In the genomic region with DNA sequence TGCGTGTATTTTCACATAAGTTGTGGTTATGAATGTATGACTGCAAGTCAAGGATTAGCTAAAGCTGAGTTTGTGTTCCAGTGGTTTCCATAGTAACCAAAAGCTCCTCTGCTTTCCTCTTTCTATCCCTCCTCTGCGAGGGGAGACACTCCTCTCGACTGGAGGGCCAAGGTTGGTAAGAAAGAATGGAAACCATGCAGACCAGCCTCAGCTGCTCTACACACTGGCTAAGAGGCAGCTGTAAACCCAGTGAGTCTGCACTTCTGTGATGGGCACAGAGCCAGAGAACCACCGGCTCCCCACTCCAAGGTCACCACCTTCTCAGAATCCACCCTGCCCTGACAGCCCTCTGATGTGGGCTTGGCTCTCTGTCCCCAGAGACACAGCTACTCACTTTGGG, we compare ENCODE assay signal across 13 mouse cellular contexts. TPM values are rescaled to one million over a fixed set of nuclear protein-coding genes. Genes with fewer than 3 reads are reported as not detected.
DNase-seq lines count a peak whose midpoint lies in the region; ATAC-seq lines count a peak whose summit lies in the region.
"Had no signal": no experiment of that assay in that cellular context is flagged by ENCODE, and none has a peak within 500 bp of the region (broad histone marks: within the 10 kb centered on the region; RNA-seq: fewer than 3 reads in every experiment).

No protein-coding gene starts in this region.

- no peaks in the 10 kb centered on the region for H3K27me3 ChIP-seq in embryonic facial prominence, embryonic 15.5 days
- no peaks in the 10 kb centered on the region for H3K27me3 ChIP-seq in liver, embryonic 11.5 days (replicated peaks; ENCODE audit: control insufficient read depth, insufficient read depth, low read length)

- 38% methylated on average over 4 of the region's 4 CpGs for WGBS in embryonic facial prominence, embryonic 15.5 days
- 64% methylated on average over 4 of the region's 4 CpGs for WGBS in liver, embryonic 11.5 days

- no peak overlapping the region for H3K4me2 ChIP-seq in embryonic facial prominence, embryonic 15.5 days (replicated peaks)
- no peak overlapping the region for H3K4me2 ChIP-seq in liver, embryonic 11.5 days

- H3K9me3 ChIP-seq in embryonic facial prominence, embryonic 15.5 days (replicated peaks), result 0 out of 2 replicates have a peak, but pooled peaks cover 4% of the 10 kb centered on the region
- H3K9me3 ChIP-seq in liver, embryonic 11.5 days (ENCODE audit: control insufficient read depth, low read length), result no peaks in the 10 kb centered on the region
- H3K9me3 ChIP-seq: G1E had no signal

- no peak overlapping the region for H3K9ac ChIP-seq in embryonic facial prominence, embryonic 15.5 days
- H3K9ac ChIP-seq in liver, embryonic 11.5 days (ENCODE audit: low read depth, low read length), result no peak overlapping the region

- peaks cover 9% of the 10 kb centered on the region; the same call in 1 of the 2 replicates for H3K4me1 ChIP-seq in embryonic facial prominence, embryonic 15.5 days
- H3K4me1 ChIP-seq in liver, embryonic 11.5 days (replicated peaks; ENCODE audit: control insufficient read depth, insufficient read depth, low read length), result no peaks in the 10 kb centered on the region

- no peaks in the 10 kb centered on the region for H3K36me3 ChIP-seq in embryonic facial prominence, embryonic 15.5 days
- no peaks in the 10 kb centered on the region for H3K36me3 ChIP-seq in liver, embryonic 11.5 days (ENCODE audit: control insufficient read depth, insufficient read depth, low read length)
- H3K36me3 ChIP-seq: G1E had no signal

- no peak overlapping the region for H3K27ac ChIP-seq in embryonic facial prominence, embryonic 15.5 days (replicated peaks)
- H3K27ac ChIP-seq in liver, embryonic 11.5 days (ENCODE audit: low read depth, low read length), result no peak overlapping the region
- H3K27ac ChIP-seq: macrophage had no signal

- intact Hi-C loops in heart, postnatal 25 days (cut with DNase I), result no loop called here

- peak; percentile 93 for DNase-seq in heart, adult 11 months
- no peak for DNase-seq in heart, postnatal 25 days (ENCODE audit: low spot score)
- DNase-seq in ES-CJ7 (ENCODE audit: low read depth, low spot score), result peak; percentile 55
- peak; percentile 79 for DNase-seq in heart, postnatal 4 days
- no peak for DNase-seq in spleen, postnatal 4 days (ENCODE audit: low spot score in 2 of 2)
- no peak for DNase-seq in liver, embryonic 11.5 days (ENCODE audit: low spot score)
- no peak for DNase-seq in cerebellum, adult 18-20 months
- DNase-seq: kidney, adult 18-20 months; layer of hippocampus, postnatal 36 days; thymus, adult 18-20 months had no signal

- H3K4me3 ChIP-seq in embryonic facial prominence, embryonic 15.5 days (replicated peaks), result no peak overlapping the region
- H3K4me3 ChIP-seq in liver, embryonic 11.5 days (ENCODE audit: low read depth, low read length), result no peak overlapping the region

- 0 out of 2 replicates have a peak, but pooled peaks have one; percentile 32 for ATAC-seq in embryonic facial prominence, embryonic 15.5 days (ENCODE audit: insufficient number of reproducible peaks, low FRiP score, low TSS enrichment, low read depth)
- ATAC-seq in liver, embryonic 11.5 days (replicated peaks; ENCODE audit: low FRiP score), result no peak

RNA-seq across cellular contexts. Expression of a gene that starts 28.3 kb away (rescaled TPM):
- total RNA-seq in heart, postnatal 25 days (2021), result 1 to 10 TPM; 3.2 to 3.3 TPM
- 5.9 and 7.1 TPM in 2 replicates for polyA plus RNA-seq in embryonic facial prominence, embryonic 15.5 days (2015; fragmentation: Nextera tagmentation; extraction: Ambion mirVana)
- 1 to 10 TPM; 8.0 to 8.6 TPM for total RNA-seq in heart, postnatal 4 days (2021)
- polyA plus RNA-seq in liver, embryonic 11.5 days (2014; fragmentation: Nextera tagmentation; extraction: Ambion mirVana), result 1.3 and 1.4 TPM in 2 replicates
- polyA plus RNA-seq: G1E, macrophage had no signal

Comparison
In these comparisons a context has a peak if more than half of its experiments do, and no peak if none do; other contexts are left out.
1. DNase-seq: peak in heart, adult 11 months (single experiment), ES-CJ7 (single experiment) and heart, postnatal 4 days (single experiment); none in heart, postnatal 25 days (single experiment), spleen, postnatal 4 days (0 of 2), liver, embryonic 11.5 days (single experiment) and cerebellum, adult 18-20 months (0 of 2).